Mouse (Mus musculus): Measurements from ENCODE around the gene Rpl29. TPM values are rescaled to one million over a fixed set of nuclear protein-coding genes. Genes with fewer than 3 reads are reported as not detected.

Rpl29 gene
- polyA plus RNA-seq, 1 experiment = 365 TPM

DNA sequence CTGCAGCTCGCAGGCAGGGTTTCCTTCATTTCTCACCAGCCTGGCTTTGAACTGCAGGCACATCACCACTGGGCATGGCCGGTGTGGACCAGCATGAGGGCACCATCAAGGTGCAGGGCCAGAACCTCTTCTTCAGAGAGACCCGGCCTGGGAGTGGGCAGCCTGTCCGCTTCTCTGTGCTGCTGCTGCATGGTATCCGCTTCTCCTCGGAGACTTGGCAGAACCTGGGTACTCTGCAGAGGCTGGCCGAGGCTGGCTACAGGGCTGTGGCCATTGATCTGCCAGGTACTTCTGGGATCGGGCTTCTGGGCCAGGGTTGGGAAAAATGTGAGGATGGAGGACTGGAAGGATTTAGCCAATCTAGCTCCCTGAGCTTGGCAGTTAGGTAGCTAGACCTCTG, 20.7 kb downstream of the Rpl29 start:
- Histone ChIP-seq H3K27me3 (ENCODE audit: control insufficient read depth, insufficient read depth, low read length) (no peaks in the 10 kb centered on the region), H3K4me3 (ENCODE audit: extremely low read depth, insufficient read depth, insufficient read length) (no peak overlapping the region), H3K4me1 (ENCODE audit: control insufficient read depth, insufficient read depth, insufficient read length) (peaks cover 12% of the 10 kb centered on the region), H3K27ac (ENCODE audit: insufficient read depth, low read length) (no peak overlapping the region), H3K36me3 (ENCODE audit: control insufficient read depth, insufficient read depth, low read length) (no peaks in the 10 kb centered on the region)
- TF ChIP-seq CTCF (IDR thresholded peaks at IDR 0.05; ENCODE audit: extremely low read depth, insufficient read depth, insufficient read length, insufficient replicate concordance) = no peak
- no peak for TF ChIP-seq POLR2A (IDR thresholded peaks at IDR 0.05; ENCODE audit: low read depth, low read length)
- no peak for DNase-seq (ENCODE audit: low read depth in 1 of 2, low spot score in 2 of 2)
- WGBS = 93% methylated on average over 8 of the region's 8 CpGs

- Histone ChIP-seq H3K27ac (ENCODE audit: insufficient read depth, low read length) (no peak overlapping the region), H3K27me3 (ENCODE audit: control insufficient read depth, insufficient read depth, low read length) (no peaks in the 10 kb centered on the region), H3K4me3 (ENCODE audit: extremely low read depth, insufficient read depth, insufficient read length) (no peak overlapping the region), H3K4me1 (ENCODE audit: control insufficient read depth, insufficient read depth, insufficient read length) (peaks cover 12% of the 10 kb centered on the region), H3K36me3 (ENCODE audit: control insufficient read depth, insufficient read depth, low read length) (no peaks in the 10 kb centered on the region)
- WGBS = 85% methylated on average over 9 of the region's 9 CpGs
- DNase-seq (ENCODE audit: low read depth in 1 of 2, low spot score in 2 of 2) = no peak
- TF ChIP-seq POLR2A (IDR thresholded peaks at IDR 0.05; ENCODE audit: low read depth, low read length) = no peak
- TF ChIP-seq CTCF (IDR thresholded peaks at IDR 0.05; ENCODE audit: extremely low read depth, insufficient read depth, insufficient read length, insufficient replicate concordance) = no peak
Observed at GRCm38 (mm10) chr9:106450661-106451060, 21.4 kb downstream of the Rpl29 start.

GRCm38 (mm10) chr9:106451298-106451697, 22.0 kb downstream of the Rpl29 start:
- WGBS = 93% methylated on average over 11 of the region's 11 CpGs

DNA sequence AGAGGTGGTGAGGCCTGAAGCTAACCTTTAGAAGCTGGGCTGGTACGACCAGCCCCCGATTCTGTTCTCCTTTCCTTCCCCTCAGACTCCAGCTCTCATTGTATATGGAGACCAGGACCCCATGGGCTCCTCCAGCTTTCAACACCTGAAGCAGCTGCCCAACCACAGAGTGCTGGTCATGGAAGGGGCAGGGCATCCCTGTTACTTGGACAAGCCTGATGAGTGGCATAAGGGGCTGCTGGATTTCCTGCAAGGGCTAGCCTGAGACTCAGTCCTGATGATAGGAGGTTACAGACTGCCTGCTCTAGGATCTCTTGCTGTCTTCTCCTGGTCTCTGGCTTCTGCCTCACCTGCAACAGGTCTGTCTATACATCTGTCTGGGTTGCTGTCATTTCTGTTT, 22.6 kb downstream of the Rpl29 start:
- Histone ChIP-seq H3K4me3 (ENCODE audit: extremely low read depth, insufficient read depth, insufficient read length) (no peak overlapping the region), H3K4me1 (ENCODE audit: control insufficient read depth, insufficient read depth, insufficient read length) (peaks cover 12% of the 10 kb centered on the region), H3K36me3 (ENCODE audit: control insufficient read depth, insufficient read depth, low read length) (no peaks in the 10 kb centered on the region), H3K27me3 (ENCODE audit: control insufficient read depth, insufficient read depth, low read length) (no peaks in the 10 kb centered on the region), H3K27ac (ENCODE audit: insufficient read depth, low read length) (no peak overlapping the region)
- WGBS = 39% methylated on average over 2 of the region's 2 CpGs
- no peak for DNase-seq (ENCODE audit: low read depth in 1 of 2, low spot score in 2 of 2)
- TF ChIP-seq POLR2A (IDR thresholded peaks at IDR 0.05; ENCODE audit: low read depth, low read length) (no peak), CTCF (IDR thresholded peaks at IDR 0.05; ENCODE audit: extremely low read depth, insufficient read depth, insufficient read length, insufficient replicate concordance) (no peak)

More at GRCm38 (mm10) chr9:106451298-106451697, 22.0 kb downstream of the Rpl29 start:
- Histone ChIP-seq H3K4me1 (ENCODE audit: control insufficient read depth, insufficient read depth, insufficient read length) (peaks cover 12% of the 10 kb centered on the region), H3K36me3 (ENCODE audit: control insufficient read depth, insufficient read depth, low read length) (no peaks in the 10 kb centered on the region), H3K27me3 (ENCODE audit: control insufficient read depth, insufficient read depth, low read length) (no peaks in the 10 kb centered on the region), H3K27ac (ENCODE audit: insufficient read depth, low read length) (no peak overlapping the region), H3K4me3 (ENCODE audit: extremely low read depth, insufficient read depth, insufficient read length) (no peak overlapping the region)
- no peak for TF ChIP-seq POLR2A (IDR thresholded peaks at IDR 0.05; ENCODE audit: low read depth, low read length)
- TF ChIP-seq CTCF (IDR thresholded peaks at IDR 0.05; ENCODE audit: extremely low read depth, insufficient read depth, insufficient read length, insufficient replicate concordance) = no peak
- DNase-seq (ENCODE audit: low read depth in 1 of 2, low spot score in 2 of 2) = no peak

DNA sequence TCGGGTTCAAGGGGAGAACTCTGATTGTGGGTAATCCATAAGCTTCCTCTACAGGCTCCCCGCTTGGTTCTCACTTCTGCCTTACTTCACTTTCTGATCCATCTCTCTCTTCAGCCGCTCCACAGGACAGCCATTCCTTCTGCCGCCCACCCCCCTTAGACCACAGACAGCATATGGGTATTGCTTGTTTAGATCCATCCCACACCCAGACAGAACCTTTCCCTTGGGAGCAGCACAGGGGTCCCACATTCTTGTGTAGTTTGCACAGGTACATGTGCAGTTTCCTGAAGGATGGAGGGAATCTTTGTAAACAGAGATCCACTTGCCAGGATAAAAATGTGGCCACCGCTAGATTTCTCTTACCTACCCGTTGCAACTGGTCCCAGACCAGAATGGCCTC, 23.1 kb downstream of the Rpl29 start:
- no peak for DNase-seq (ENCODE audit: low read depth in 1 of 2, low spot score in 2 of 2)
- TF ChIP-seq POLR2A (IDR thresholded peaks at IDR 0.05; ENCODE audit: low read depth, low read length) = no peak
- 70% methylated on average over 6 of the region's 6 CpGs for WGBS
- H3K4me3 ChIP-seq (ENCODE audit: extremely low read depth, insufficient read depth, insufficient read length) = no peak overlapping the region
- no peak overlapping the region for H3K27ac ChIP-seq (ENCODE audit: insufficient read depth, low read length)
- peaks cover 12% of the 10 kb centered on the region for H3K4me1 ChIP-seq (ENCODE audit: control insufficient read depth, insufficient read depth, insufficient read length)
- H3K36me3 ChIP-seq (ENCODE audit: control insufficient read depth, insufficient read depth, low read length) = no peaks in the 10 kb centered on the region
- H3K27me3 ChIP-seq (ENCODE audit: control insufficient read depth, insufficient read depth, low read length) = no peaks in the 10 kb centered on the region

- H3K27me3 ChIP-seq (ENCODE audit: control insufficient read depth, insufficient read depth, low read length) = no peaks in the 10 kb centered on the region
- H3K4me3 ChIP-seq (ENCODE audit: extremely low read depth, insufficient read depth, insufficient read length) = no peak overlapping the region
- TF ChIP-seq POLR2A (IDR thresholded peaks at IDR 0.05; ENCODE audit: low read depth, low read length) (no peak), CTCF (IDR thresholded peaks at IDR 0.05; ENCODE audit: extremely low read depth, insufficient read depth, insufficient read length, insufficient replicate concordance) (no peak)
- no peak overlapping the region for H3K27ac ChIP-seq (ENCODE audit: insufficient read depth, low read length)
- WGBS = 68% methylated on average over 7 of the region's 7 CpGs
- no peaks in the 10 kb centered on the region for H3K36me3 ChIP-seq (ENCODE audit: control insufficient read depth, insufficient read depth, low read length)
- no peak for DNase-seq (ENCODE audit: low read depth in 1 of 2, low spot score in 2 of 2)
- H3K4me1 ChIP-seq (ENCODE audit: control insufficient read depth, insufficient read depth, insufficient read length) = peaks cover 9% of the 10 kb centered on the region
Observed at GRCm38 (mm10) chr9:106452821-106453220, 23.6 kb downstream of the Rpl29 start.

DNA sequence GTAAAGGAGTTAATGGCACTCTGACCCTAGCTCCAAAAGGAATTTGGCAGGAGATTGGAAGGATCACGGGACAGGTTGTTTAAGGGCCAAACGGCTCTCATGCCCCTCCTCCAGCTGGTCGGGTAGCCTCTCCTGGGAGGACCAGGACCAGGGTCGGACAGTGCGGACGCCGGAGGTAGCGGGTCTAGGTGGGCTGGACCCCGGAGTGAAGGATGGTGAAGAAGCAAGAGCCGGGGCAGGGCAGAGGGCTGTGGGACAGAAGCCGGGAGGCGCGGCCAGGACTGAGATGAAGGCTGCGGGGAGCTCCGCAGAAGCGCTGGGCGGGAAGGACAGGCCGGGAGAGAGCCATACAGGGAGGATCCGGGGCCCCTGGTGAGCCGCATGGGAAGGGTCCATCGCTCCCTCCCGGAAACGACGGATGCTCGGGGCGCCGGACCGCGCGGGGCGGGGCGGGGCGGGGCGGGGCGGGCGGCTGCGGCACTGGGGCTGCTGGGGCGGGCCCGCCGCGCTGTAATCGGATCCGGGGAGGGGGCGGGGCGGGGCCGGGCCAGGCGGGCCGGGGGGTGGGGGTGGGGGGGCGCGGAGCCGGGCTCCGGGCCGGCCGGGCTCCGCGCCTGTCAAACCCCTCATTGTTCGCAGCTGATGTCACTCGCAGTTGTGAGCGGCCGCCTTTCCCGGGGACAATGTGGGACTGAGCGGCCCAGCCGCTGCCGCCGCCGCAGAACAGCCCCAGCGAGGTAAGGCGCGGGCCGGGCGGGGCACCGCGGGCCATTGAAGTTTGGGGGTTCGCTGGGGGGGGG, 24.2 kb downstream of the Rpl29 start, which contains the start of gene Pcbp4:
Gene Pcbp4, plus strand, starts transcription at position 21 of the 800 bp plus-strand sequence.
- DNase-seq (ENCODE audit: low read depth in 1 of 2, low spot score in 2 of 2) = no peak

More for the DNA sequence above, 24.2 kb downstream of the Rpl29 start, which contains the start of gene Pcbp4:
- Histone ChIP-seq H3K27ac (ENCODE audit: insufficient read depth, low read length) (no peak within 1 kb of the TSS; the same call in 1 of the 2 replicates), H3K4me1 (ENCODE audit: control insufficient read depth, insufficient read depth, insufficient read length) (peaks cover 4% of the 10 kb centered on the region), H3K27me3 (ENCODE audit: control insufficient read depth, insufficient read depth, low read length) (no peaks in the 10 kb centered on the region), H3K36me3 (ENCODE audit: control insufficient read depth, insufficient read depth, low read length) (no peaks in the 10 kb centered on the region), H3K4me3 (ENCODE audit: extremely low read depth, insufficient read depth, insufficient read length) (peak within 1 kb of the TSS; percentile 60)
- TF ChIP-seq POLR2A (IDR thresholded peaks at IDR 0.05; ENCODE audit: low read depth, low read length) (no peak), CTCF (IDR thresholded peaks at IDR 0.05; ENCODE audit: extremely low read depth, insufficient read depth, insufficient read length, insufficient replicate concordance) (no peak)
- 3% methylated on average over 48 of the region's 74 CpGs for WGBS

All from spleen, adult 2 months (tissue).